Mouse (Mus musculus): ENCODE data around the gene Lrch3.
"Not testable (repeated sequence)": the region's sequence is repeated elsewhere in the genome, so short reads cannot be mapped to it uniquely, and the experiment has no call there.

The Lrch3 gene

DNA sequence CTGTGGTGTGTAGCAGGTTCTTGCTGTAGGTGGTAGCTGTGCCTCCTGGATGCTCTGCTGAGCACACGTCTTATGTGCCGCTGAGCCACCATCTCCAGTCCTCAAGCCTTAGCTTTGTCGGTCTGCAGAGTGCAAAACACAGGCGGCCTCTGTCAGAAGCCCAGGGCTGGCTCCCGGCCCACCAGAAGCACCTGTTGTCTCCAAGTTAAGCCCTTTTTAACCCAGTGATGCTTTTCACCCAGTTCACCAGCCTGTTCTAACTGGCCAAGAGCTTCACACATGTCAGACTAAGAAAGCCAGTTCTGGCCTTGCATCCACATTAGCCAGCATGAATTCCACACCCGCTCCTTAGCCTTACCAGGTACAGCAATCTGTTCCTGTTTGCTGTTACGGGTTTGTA lies 93.0 kb downstream of the Lrch3 start:
- no peak for DNase-seq

DNA sequence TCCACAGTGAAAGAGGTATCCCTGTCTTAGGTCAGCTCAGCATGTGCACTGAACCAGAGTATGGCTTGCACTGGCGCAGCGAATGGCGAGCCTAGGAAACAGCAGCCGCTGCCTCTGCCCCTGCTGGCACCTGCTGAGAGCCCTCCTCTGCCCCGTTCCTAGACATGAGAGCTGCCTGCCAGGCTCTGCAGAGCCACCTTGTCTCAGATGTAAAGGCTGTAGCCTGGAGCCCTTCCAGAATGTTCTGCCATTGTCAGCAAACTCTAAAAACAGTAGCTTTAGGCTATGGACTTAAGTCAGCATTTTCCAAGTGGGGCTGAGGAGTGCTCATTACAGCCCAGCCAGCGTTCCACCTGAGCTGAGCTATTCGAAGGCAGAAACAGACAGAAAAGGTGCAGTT lies 93.5 kb downstream of the Lrch3 start:
- DNase-seq, result no peak

- DNase-seq, result no peak
Measured at GRCm38 (mm10) chr16:33010166-33010565, 96.3 kb downstream of the Lrch3 start.

GRCm38 (mm10) chr16:33013801-33014200 lies 99.9 kb downstream of the Lrch3 start:
- no peak for DNase-seq

GRCm38 (mm10) chr16:33014921-33015320 lies 101.0 kb downstream of the Lrch3 start:
- no peak for DNase-seq

DNA sequence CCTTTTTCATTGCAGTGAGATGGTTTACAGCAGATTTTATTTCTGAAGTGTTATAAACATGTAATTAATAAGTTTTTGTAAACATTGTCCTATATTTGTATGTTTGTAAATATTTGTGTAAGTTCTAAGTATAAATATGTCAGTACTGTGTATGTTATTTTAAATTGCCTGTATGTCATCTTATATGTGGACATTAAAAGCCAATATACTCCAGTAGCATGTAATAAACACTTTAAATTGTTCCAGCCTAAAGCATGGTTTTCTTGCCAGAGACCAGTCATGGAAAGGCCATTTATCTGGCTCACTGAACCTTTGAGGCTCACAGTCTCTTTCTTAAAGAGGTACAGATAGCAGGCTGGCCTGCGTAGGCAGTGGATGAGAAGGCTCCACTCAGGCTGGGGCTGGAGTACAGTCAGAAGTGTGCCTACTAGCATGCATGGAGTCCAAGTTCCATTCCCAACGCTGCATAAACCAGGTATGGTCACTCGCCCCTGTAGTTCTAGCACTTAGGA lies 101.6 kb downstream of the Lrch3 start:
- DNase-seq, result no peak

DNA sequence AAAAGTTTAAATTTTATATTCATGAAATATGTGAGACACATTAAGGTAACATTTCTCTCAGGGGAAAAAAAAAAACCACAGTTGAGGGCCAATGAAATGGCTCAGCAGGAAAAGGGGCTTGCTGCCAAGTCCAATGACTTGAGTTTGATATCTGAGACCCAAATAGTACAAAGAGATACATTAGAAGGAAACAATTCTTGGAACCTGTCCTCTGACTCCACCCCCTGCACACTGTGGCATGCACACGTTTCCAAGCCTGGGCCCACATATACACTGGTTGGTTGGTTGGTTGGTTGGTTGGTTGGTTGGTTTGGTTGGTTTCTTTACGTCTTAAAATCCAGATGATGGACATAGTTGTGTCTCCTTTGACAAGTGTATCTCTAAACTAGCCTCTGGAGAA lies 102.1 kb downstream of the Lrch3 start:
- DNase-seq, result no peak

DNA sequence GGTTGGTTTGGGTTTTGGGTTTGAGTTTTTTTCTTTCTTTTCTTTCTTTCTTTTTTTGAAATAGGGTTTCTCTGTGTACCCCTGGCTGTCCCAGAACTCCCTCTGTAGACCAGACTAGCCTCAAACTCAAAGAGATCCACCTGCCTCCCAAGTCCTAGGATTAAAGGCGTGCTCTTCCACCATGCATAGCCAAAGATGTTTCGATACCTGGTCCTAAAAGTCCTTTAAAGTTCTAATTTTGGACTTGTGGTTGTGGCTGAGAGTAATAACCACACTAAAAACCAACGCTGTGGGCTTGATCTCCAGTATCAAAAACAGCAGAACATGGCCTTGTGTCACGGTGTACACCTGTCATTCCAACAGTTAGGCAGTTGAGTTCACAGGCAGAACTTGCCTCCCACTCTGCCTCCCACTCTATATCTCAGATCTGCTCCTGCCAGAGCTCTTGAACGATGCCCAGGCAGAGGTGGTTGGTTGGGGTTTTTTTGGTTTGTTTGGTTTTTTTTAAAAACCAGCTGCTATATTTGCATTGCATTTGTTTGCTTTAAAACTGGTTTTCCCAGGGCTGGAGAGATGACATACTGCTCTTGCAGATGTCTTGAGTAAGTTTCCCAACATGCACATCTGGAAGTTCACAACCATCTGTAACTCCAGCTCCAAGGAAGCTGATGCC lies 103.9 kb downstream of the Lrch3 start:
- DNase-seq, result no peak

GRCm38 (mm10) chr16:33019117-33019770 lies 105.3 kb downstream of the Lrch3 start:
- no peak for DNase-seq

DNA sequence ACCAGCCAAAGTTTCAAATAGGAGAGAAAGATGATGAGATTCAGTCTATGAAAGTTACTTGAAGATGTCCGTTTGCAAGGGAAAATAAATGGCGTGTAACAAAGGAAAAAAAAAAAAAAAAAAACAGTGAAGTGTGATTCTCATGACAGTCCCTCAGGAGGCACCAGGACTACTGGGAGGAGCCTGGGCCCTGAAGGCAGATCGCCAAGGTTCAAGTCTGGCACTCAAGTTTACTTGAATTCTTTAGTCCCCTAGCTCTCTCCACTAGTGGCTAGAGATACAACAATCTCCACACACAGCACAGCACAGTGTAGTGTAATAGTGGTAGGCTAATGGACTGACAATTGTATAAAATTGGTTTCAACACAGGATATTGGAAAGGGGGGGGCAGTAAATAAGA lies 107.5 kb downstream of the Lrch3 start:
- DNase-seq, result no peak

DNA sequence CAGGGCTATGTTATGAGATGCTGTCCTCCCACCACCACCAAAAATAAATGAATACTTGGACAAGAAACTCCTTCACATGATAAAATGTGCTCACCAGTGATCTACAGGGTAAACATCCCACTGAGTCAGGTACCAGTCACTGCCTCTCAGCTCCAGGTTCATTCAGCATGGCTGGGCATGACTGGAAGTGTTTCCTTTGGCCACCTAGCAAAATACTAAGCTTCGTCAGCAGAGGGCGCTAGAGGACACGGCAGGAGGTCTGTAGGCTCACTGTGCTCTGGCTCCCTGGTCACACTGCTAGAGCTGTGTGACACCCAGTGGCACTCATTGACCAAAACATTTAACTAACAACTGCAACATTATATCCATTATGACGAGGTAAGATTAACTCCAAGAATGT lies 109.8 kb downstream of the Lrch3 start:
- peak; percentile 87 for DNase-seq

DNA sequence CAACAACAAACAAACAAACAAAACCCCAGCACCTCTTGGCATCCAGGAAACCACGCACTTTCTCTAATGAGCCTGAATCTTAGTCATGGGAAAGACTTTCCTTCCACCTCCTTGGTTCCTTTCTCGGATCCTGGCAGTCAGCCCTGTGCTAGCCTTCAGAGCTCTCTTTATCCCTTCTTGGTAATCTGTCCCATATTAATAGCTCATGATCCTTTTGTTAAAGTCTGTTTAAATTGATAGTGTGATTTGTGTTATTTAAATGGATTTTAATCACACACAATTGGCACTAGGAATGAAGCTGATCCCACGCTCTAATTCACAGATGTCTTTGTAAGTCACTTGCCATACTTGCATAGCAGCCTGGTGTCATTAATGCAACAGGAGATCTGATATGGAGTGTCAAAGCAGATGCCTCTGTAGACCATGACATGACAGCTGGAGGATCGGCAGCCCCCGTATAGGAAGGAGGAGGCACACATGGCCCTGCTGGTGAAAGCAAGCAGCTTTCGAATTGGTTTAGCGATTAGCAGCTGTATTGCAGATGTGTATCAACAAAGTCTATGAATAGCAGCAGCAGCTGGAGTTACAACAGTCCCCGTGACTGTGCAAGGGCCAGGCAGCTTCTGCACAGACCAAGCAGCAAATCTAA lies 110.7 kb downstream of the Lrch3 start:
- no peak for DNase-seq

DNA sequence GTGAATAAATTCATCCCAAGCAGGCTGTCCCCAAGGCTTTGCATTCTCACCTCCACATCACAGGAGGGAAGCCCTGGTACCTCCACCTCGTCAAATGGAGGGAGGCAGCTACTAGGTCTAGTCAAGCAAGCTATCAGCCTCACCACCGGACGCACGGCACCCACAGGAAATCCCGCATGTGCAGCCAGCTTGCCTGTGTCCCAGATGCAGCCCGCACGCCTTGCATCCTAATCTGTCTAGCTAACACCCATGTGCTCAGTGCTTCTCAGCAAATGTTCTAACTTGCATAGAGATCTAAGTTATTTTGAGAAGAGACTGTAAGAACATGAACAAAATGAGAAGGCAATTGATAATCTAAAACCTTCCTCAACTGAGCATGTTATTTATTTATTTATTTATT lies 112.5 kb downstream of the Lrch3 start:
- peak; percentile 20 for DNase-seq

DNA sequence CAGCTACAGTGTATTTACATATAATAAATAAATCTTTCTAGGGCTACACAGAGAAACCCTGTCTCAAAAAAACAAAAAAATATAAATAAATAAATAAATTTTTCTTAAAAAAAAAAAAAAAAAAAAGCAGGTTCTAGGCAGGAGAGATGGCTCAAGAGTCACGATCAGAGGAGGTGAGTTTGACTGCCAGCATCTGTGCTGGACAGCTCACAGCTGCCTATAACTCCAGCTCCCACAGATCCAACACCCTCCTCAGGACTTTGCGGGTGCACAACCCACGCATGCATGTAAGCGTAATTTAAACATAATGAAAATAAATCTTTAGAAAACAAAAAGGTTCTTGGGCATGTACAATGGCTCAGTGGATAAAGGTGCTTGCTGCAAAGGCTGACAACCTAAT lies 122.1 kb downstream of the Lrch3 start:
- DNase-seq, result no peak

GRCm38 (mm10) chr16:33042682-33043081 lies 128.8 kb downstream of the Lrch3 start:
- no peak for DNase-seq

DNA sequence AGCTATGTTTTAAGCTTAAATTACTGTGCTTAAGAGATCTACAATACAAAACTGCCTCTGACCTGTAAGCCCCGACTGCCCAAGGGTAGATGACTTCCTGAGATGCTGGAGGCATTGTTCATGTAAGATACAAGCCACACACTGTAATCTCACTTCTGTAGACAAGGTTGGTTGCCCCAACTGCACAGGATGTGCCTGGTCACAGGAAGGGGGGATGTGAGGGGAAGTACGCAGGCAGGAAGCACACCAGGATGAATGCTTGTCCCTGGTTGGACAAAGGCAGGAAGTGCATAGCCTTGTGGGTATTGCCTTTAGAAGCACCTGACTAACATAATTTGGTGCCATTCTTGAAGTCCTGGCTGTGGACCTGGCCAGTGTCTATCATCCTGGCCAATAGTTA lies 129.4 kb downstream of the Lrch3 start:
- peak; percentile 26 for DNase-seq

DNA sequence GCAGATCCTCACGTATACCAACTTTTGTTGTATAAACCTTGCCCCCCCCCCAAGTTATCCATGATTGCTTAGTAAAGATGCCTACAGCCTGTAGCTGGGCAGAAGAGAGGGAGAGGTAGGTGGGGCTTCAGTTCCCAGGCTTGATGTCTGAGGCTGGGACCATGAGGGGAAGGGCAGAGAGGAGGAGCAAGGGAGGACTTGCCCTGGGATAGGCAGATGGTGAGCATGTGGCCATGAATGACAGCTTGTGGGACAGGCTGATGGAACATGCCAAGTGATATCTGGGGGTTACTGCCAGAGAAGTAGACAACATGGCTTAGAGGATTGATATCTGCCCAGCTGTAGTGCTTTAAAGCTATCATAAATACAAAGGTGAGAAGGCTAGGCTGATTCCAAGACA lies 134.1 kb downstream of the Lrch3 start:
- DNase-seq, result no peak

DNA sequence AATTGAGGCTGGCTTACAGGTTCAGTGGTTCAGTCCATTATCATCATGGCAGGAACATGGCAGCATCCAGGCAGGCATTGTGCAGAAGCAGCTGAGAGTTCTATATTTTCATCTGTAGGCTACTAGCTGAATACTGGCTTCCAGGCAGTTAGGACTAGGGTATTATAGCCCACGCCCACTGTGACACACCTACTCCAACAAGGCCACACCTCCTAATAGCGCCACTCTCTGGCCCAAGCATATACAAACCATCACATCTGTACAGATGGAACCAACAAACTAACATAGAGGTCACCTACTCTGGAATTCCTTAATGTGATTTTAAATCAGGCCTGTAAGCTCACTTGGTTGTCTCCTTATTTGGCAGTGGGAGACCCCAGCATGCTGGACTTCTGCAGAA lies 134.8 kb downstream of the Lrch3 start:
- no peak for DNase-seq

DNA sequence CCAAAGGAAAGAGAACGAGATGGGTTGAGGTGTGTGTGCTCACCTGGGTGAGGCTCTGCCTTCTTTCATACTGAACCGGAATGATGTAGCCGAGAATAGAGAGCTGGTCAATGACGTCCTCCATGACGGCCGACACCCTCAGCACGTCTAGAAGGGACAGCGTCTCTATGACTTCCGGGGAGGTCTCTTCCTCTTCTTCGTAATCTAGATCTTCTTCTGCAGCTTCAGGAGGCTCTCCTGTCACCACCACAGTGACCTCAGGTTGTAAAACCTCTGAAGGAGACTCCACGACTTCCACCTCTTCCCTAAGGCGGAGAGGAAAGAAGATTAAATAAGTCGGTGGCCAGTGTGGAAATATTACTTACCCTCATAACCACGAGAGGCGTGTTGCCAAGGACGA lies 135.9 kb downstream of the Lrch3 start:
- DNase-seq, result no peak

DNA sequence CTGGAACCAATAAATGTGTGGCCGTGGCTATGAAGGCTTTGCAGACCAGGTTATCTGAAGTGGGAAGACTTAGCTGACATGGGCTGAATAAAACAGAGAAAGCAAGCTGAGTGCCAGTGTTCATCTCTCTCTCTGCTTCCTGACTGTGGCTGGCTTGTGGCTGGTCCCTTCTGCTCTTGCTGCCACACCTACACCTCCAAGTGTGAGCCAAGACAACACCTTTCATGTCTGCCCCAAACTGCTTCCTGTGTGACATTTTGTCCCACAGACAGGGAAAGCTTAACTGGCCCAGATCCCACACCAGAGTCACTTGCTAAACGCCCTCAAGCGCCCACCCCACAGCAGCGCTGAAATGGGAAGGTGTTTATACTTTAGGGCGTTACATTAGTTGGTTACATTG lies 139.2 kb downstream of the Lrch3 start:
- no peak for DNase-seq

DNA sequence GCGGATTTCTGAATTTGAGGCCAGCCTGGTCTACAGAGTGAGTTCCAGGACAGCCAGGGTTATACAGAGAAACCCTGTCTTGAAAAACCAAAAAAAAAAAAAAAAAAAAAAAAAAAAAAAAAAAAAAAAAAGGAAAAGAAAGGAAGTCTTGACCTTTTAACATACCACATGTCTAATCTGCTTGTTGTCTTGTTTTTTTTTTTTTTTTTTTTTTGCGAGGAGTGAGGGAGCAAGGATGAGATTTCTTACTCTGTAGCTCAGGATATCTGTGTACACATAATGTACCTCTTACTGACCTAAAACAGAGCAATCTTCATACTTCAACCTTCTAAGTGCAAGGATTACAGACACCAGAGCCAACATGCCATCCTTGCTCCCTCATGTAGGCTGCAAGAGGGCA lies 141.0 kb downstream of the Lrch3 start:
- DNase-seq, result not testable (repeated sequence)

GRCm38 (mm10) chr16:33055655-33056054 lies 141.8 kb downstream of the Lrch3 start:
- peak; percentile 14 for DNase-seq

DNA sequence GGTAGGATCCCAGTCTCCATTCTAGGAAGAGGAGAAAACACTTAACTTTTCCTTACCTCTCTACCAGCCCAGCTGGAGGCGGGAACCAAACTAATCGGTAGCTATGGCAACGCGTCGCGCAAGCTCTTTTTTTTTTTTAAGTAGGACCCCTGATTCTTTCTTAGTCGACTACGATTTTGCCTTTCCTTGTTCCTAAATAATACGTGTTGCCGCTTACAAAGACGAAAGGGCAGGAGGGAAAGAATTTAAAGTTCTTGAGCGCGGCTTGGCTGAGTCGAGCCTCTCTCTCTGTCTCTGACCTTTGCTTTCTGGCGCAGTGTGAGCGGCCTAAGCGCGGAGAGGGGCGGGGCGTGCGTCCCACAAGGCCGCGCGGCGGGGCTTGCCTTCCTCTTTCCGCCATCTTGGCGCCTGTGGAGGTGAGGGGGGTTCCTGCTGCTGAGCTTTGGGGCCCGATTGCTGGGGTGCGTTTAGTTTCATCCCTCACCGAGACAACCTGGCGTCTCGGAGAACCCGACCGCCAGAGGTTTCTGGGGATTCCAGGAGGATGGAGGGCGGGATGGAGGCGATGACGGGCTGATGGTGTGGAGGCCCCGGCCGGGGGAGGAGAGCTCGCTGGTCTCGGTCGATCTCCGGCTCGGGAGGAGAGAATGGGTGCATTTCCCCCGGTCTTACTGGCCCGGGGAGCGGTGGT lies 142.3 kb downstream of the Lrch3 start, which contains the start of the genes Iqcg and Rpl35a:
Gene Iqcg, minus strand, starts transcription at position 124 of the 691 bp plus-strand sequence.
Gene Rpl35a, plus strand, starts transcription at position 359 of the 691 bp plus-strand sequence.
- DNase-seq, result peak; percentile 91
